Mouse (Mus musculus) urinary bladder, postnatal 25 days (tissue): ENCODE data around the gene Nup153.

ENCODE experiments used
- DNase-seq: peaks from one replicate; pipeline ENCODE4 v3.0.0; 2022; ENCODE audit warnings: low spot score

The Nup153 gene

DNA sequence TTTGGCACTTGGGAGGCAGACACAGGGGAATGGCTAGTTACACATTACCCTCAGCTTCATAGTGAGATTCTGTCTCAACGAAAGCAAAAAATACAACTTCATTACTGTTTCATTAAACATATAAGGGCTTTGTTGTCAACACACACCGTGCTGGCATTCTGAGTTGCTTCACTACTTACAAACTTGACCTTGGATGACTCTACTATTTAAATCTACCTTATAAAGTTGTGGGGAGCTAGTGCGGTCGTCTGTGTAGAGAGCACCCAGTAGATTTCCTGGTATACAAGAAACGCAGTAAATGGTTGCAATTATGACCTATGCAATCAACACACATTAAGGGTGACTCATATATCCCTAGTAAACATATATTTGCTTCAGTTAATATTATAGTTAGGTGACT lies 671 bp upstream of the Nup153 start:
- DNase-seq: no peak

DNA sequence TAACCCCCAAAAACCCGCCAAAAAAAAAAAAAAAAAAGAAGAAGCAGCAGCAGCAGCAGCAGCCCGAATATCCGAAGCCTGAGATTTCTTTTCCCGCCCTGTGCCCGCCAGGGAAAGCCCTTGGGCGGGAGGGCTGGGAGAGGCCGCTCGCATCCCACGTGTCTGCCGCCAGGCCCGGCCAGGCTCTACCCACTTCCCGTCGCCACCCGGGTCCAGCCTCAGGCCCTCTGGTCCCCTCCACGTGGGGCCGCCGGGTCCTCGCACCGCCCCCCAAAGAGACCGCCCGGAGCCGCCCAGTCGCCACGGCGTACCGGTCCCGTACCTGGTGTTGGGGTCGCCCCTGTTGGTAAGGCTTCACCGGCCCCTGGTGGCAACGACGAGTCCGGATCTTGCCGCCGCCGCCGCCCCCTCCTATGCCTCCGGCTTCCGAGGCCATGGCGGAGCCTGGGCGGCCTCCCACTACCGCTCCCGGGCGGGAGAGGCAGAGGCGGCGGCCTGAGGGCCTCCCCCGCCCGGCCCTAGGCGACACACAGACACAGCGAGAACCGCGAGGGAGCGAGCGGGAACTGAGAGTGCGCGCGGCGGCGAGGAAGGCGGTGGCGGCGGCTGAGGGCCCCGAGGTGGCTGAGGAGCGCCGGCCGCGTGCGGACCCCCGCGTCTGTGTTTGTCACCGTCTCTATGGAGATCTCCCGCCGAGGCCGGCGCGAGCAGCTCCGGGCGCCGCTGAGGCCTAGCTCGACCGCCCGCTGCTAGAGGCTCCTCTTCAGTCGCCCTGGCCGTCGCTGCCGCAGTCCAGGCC lies 503 bp downstream of the Nup153 start:
- DNase-seq: peak; percentile 56

DNA sequence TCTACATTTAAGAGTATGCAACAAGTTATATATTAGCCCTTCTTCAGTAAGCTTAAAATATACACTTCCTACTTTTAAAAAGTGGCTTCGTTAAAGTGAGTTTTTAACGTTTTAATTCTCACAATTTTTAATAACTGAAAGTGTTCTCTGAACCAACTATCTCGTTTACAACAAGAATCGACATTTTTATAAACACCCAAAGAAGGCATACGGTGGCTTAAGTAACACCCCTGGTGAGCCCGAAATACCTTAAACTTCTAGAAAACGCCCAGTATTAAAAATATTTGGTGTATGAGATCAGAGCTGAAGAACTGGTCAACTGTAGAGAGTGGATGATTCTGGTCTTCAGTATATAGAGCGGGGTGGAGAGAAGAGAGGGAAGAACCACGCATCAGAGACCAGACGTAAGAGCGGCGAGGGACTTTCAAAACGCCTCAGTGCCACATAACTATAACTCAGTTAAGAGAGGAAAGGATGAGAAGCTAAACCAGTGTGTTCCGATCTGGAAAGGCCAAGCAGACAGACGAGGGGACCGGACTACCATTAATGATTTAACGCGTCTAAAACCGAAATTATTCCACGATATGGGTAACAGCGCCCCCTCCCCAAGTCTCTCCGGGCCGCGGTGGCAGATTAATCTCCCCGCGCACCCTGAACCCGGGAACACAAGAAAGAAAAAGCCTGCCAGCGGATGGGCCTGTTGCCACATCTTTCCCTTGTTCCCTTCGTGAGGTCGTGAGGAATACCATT lies 1.3 kb downstream of the Nup153 start:
- DNase-seq: no peak

GRCm38 (mm10) chr13:46725227-46725626 lies 2.5 kb downstream of the Nup153 start:
- DNase-seq: no peak

- DNase-seq: no peak
Observed at GRCm38 (mm10) chr13:46724371-46724770, 3.4 kb downstream of the Nup153 start.

- no peak for DNase-seq
Observed at GRCm38 (mm10) chr13:46721009-46721408, 6.7 kb downstream of the Nup153 start.

DNA sequence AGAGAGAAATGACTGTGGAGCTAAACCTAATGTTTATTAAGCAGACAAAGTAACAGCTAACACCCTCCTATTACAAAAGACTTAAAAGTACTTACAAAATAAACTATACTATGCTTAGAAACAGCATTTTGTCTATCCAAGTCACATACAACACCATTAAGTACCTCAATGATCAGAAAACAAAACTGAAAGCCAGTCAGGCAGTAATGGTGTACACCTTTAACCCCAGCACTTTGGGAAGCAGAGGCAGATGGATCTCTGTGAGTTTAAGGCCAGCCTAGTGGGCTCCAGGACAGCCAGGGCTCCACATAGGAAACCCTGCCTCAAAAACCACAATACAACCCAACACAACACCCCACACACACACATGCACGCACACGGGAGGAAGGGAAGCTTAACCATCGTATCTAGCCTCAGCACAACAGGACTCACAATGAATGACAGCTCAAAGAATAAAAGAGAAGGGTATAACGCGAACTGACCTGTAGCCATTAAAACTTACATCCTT lies 8.8 kb downstream of the Nup153 start:
- no peak for DNase-seq

GRCm38 (mm10) chr13:46715976-46716639 lies 11.6 kb downstream of the Nup153 start:
- no peak for DNase-seq

- DNase-seq: no peak
Observed at GRCm38 (mm10) chr13:46713486-46713885, 14.3 kb downstream of the Nup153 start.

GRCm38 (mm10) chr13:46703138-46703537 lies 24.6 kb downstream of the Nup153 start:
- DNase-seq: no peak

GRCm38 (mm10) chr13:46701486-46701885 lies 26.3 kb downstream of the Nup153 start:
- no peak for DNase-seq

DNA sequence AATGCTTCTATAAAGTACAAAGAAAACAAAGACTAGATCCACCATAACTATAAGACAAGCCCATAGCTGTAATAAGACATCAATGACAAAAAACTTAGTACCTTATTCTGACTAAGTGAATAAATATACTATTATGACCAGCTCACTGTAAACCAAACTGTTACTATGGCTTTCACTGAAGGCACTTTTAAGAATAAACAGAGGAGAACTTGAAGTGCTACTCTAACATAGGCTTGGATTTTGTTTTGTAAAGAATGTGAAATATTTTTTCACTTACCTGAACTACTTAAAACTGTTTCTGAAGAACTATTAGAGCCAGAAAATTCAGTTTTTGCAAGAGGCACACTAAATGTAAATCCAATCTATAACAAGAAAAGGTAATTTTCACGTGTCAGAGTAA lies 28.4 kb downstream of the Nup153 start:
- DNase-seq: no peak

DNA sequence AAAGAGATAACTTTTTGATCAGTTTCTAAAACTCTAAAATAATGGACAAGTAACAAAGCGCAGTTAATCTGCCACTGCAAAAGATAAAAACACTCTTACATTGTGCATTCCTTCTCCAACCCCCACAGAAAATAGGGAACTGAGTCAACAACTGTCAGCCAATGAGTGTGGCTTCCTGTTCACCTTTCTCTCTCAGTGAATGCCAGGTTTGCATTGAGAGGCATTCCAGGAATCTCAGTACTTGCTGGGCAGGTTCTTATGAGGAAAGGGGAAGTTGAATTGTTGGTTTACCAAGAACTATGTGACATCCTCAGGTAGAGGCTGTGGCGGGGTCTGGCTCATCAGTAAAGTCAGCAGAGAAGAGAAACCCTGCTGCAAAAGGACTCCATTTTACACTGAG lies 31.0 kb downstream of the Nup153 start:
- DNase-seq: no peak

- DNase-seq: no peak
Observed at GRCm38 (mm10) chr13:46695932-46696331, 31.8 kb downstream of the Nup153 start.

DNA sequence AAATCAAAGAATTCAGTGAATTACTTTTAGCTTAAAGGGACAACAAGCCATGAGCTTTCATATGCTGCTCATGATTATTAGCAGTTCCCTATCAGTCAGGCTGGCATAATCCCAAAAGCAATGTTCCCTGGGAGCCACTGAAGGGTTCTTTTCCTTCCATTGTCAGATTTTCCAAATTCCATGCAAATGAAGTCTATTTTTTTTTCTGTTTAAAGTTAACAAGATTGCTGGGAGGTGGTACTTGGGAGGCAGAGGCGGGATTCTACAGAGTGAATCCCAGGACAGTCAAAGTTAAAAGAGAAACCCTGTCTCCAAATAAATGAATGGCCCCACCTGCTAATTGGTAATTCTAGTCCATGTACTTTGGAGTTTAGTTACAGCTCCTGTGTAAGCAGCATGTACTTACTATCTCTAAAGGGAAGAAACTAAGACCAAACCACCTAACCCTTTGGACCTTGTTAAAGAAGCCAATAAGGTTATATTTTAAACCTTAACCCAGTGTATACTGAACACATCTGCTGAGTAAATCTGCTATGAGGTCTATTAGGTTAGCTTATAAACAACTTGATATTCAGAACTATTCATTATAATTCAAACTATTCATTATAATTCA lies 32.3 kb downstream of the Nup153 start:
- DNase-seq: no peak

- DNase-seq: no peak
Observed at GRCm38 (mm10) chr13:46690559-46691241, 37.0 kb downstream of the Nup153 start.

- DNase-seq: no peak
Observed at GRCm38 (mm10) chr13:46683370-46683769, 44.4 kb downstream of the Nup153 start.

GRCm38 (mm10) chr13:46682921-46683320 lies 44.8 kb downstream of the Nup153 start:
- no peak for DNase-seq

GRCm38 (mm10) chr13:46677721-46678120 lies 50.0 kb downstream of the Nup153 start:
- no peak for DNase-seq

DNA sequence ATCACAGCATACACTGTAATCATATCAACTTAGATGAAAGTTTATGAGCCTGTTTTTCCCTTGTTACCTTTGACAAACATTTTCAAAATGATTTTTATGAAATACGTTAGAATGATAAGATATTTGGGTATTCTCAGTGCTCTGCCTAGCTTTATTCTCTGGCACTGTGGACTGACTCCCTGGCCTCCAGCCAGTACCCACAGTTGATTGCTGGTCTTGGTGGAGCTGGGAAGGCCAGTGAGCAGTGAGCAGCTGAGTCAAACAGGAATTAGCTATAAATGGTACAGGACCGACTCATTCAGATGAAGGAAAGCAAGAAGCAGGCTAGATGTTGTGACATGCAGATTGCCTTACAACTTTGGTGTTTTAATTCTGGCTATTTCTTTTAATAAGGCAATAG lies 53.1 kb downstream of the Nup153 start:
- no peak for DNase-seq

GRCm38 (mm10) chr13:46670514-46670913 lies 57.2 kb downstream of the Nup153 start:
- DNase-seq: no peak
